Mouse (Mus musculus): ENCODE data around the gene Tmed1.

DNA sequence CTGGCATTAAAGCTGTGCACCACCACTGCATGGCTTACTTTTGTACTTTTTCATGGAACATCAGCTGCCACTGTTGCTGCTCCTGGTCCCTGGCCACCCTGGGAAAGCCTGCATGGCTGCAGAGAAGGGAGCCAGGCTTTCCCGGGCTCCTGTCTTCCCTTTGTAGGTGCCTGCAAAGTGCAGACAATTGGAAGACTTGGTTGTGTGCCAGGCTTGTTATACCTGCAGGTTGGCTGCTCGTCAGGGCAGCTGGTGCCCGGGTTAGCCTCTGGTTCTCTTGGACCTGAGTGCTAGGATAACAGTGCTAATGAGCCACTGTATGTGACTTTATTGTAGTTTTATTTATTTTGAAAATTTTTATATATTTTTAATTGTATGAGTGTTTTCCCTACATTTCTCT lies 51.2 kb downstream of the Tmed1 start:
- TF ChIP-seq POLR2A (IDR thresholded peaks at IDR 0.05; ENCODE audit: low read depth, low read length), result no peak
- no peak for TF ChIP-seq CTCF (IDR thresholded peaks at IDR 0.05; ENCODE audit: borderline replicate concordance, insufficient read depth, low read length)

All from embryonic fibroblast, embryonic 13.5 days (primary cell).